Mouse (Mus musculus): ENCODE measurements around the gene Cald1. TPM values are rescaled to one million over a fixed set of nuclear protein-coding genes. Genes with fewer than 3 reads are reported as not detected.

Gene Cald1
- polyA plus RNA-seq, 1 experiment from 2014 or later: 122 TPM

DNA sequence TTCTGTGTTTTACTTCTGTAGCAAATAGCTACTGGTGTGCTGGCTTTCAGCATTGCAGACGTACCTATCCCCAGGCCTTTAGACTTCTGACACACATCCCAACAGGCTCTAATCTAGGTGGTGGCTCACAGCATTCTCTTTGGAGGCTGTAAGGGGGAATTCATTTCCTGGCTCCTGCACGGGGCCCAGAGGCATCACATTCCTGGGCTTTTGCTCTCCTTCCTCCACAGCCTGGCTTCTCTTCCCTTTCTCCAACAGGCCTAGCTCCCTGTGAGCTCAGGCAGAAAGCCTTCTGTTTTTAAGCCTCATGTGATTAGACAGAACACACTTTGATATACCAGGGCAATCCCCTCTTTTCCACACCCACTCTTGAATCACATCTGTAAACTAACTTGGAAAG, 109.2 kb downstream of the Cald1 start:
- Histone ChIP-seq H3K27me3 (ENCODE audit: control insufficient read depth, insufficient read depth, low read length) (no peaks in the 10 kb centered on the region), H3K36me3 (ENCODE audit: control insufficient read depth, insufficient read depth) (peaks cover 25% of the 10 kb centered on the region), H3K4me3 (ENCODE audit: low read length) (no peak overlapping the region), H3K4me2 (ENCODE audit: low read depth, low read length) (0 out of 2 replicates have a peak overlapping the region, but pooled peaks have one; percentile 5), H3K9me3 (replicated peaks; ENCODE audit: control insufficient read depth, low read length) (peaks cover 21% of the 10 kb centered on the region), H3K4me1 (ENCODE audit: control insufficient read depth, insufficient read depth, low read length) (peaks cover 54% of the 10 kb centered on the region), H3K27ac (ENCODE audit: low read length) (peak overlapping the region; percentile 92), H3K9ac (ENCODE audit: low read length) (peak overlapping the region; percentile 18; the same call in 1 of the 2 replicates)
- no peak; the same call in 1 of the 2 replicates for ATAC-seq (replicated peaks; ENCODE audit: extremely low read depth, insufficient read depth, low FRiP score)
- 24% methylated on average over 2 of the region's 2 CpGs for WGBS

DNA sequence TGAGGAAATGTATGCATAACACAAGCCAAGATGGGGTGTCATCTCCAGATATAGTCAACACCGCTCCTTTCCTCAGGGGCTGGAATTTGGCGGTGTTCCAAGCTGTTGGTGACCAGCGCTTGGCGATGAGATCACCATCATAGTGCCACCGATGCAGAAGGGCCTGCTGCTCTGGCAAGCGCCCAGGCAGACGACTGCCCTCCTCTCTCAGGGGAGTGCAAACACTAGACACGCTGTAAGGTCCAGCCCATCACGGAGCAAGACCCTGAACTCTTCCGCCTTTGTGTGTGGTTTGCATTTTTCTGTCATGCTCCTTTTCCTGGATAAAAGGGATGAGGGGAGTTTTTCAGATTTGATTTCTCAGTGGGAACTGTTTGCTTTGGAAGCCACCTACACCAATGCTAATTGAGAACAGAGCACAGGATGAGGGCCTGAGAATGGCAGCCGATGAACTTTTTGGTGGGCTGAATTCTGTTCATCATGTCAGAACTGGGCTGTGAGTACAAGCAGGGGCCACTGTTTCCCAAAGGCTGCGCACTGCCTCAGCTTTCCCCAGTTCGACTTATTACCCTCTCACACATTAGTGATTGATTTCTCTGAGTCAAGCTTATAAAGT, 110.5 kb downstream of the Cald1 start:
- H3K9ac ChIP-seq (ENCODE audit: low read length): peak overlapping the region; percentile 81
- H3K27ac ChIP-seq (ENCODE audit: low read length): peak overlapping the region; percentile 92

DNA sequence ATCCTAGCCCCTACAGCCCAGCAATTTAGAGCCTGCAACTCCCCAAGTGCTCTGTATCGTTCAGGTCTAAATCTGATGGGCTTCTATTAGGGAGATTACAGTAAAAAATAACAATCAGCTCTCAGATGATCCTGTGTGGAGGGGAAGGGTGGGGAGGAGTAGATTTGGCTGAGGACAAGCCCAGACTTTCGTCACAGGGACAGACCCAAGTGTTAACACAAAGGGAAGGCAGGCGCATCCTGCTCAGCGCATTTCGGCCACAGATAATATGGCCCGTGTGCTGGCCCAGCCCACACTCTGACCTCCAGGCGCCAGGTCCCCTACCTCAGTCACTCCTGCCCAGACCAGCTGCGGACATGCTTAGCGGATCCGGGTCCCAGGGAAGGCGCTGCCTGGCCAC, 111.0 kb downstream of the Cald1 start:
- peak overlapping the region; percentile 92 for H3K27ac ChIP-seq (ENCODE audit: low read length)
- H3K4me2 ChIP-seq (ENCODE audit: low read depth, low read length): peak overlapping the region; percentile 85
- H3K36me3 ChIP-seq (ENCODE audit: control insufficient read depth, insufficient read depth): peaks cover 11% of the 10 kb centered on the region
- peaks cover 65% of the 10 kb centered on the region for H3K4me1 ChIP-seq (ENCODE audit: control insufficient read depth, insufficient read depth, low read length)
- no peaks in the 10 kb centered on the region for H3K27me3 ChIP-seq (ENCODE audit: control insufficient read depth, insufficient read depth, low read length)
- ATAC-seq (replicated peaks; ENCODE audit: extremely low read depth, insufficient read depth, low FRiP score): peak; percentile 66
- WGBS: 4% methylated on average over 11 of the region's 11 CpGs
- H3K9me3 ChIP-seq (replicated peaks; ENCODE audit: control insufficient read depth, low read length): peaks cover 8% of the 10 kb centered on the region
- peak overlapping the region; percentile 66 for H3K4me3 ChIP-seq (ENCODE audit: low read length)
- H3K9ac ChIP-seq (ENCODE audit: low read length): peak overlapping the region; percentile 81

More for the DNA sequence above, 110.5 kb downstream of the Cald1 start:
- Histone ChIP-seq H3K36me3 (ENCODE audit: control insufficient read depth, insufficient read depth) (peaks cover 15% of the 10 kb centered on the region), H3K9me3 (replicated peaks; ENCODE audit: control insufficient read depth, low read length) (peaks cover 14% of the 10 kb centered on the region), H3K4me1 (ENCODE audit: control insufficient read depth, insufficient read depth, low read length) (peaks cover 64% of the 10 kb centered on the region), H3K27me3 (ENCODE audit: control insufficient read depth, insufficient read depth, low read length) (no peaks in the 10 kb centered on the region), H3K4me2 (ENCODE audit: low read depth, low read length) (peak overlapping the region; percentile 85), H3K4me3 (ENCODE audit: low read length) (peak overlapping the region; percentile 66)
- 7% methylated on average over 13 of the region's 13 CpGs for whole genome bisulfite sequencing
- peak; percentile 80 for ATAC-seq (replicated peaks; ENCODE audit: extremely low read depth, insufficient read depth, low FRiP score)

DNA sequence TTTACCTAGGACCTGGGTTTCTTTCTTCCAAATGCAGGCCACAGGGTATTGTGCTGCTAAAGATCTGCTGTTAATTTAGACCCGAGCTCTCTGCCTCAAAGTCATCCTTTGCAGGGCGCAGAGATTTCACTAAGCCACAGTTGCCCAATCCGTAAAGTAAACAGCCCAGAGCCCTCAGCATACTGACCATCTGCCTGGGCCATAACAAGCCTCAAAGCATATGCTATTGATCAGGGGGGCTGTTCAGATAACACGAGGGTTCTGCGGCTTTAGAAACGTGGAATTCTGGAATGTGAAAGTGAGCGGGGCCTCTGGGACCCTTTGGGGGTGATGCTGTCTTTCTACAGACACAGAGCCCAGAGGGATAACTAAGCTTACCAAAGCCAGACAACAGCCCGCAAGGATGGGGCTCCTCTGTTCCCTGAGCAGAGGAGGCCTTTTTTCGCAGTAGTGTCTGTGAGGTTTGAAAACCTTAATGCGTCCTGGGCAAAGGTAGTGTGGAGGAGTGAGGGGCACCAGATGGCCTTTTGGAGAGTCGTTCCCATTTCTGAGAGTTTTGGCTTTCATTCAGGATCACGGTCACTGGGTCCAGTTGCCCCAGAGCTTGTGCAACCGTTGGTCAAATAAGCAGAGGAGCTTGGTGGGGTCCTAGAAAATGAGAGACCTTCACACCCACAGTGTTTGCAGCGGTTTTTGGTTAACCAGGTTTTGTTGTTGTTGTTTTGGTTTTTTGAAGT, 111.8 kb downstream of the Cald1 start:
- Histone ChIP-seq H3K36me3 (ENCODE audit: control insufficient read depth, insufficient read depth) (peaks cover 3% of the 10 kb centered on the region), H3K4me2 (ENCODE audit: low read depth, low read length) (peak overlapping the region; percentile 85), H3K4me1 (ENCODE audit: control insufficient read depth, insufficient read depth, low read length) (peaks cover 65% of the 10 kb centered on the region), H3K27ac (ENCODE audit: low read length) (peak overlapping the region; percentile 92), H3K27me3 (ENCODE audit: control insufficient read depth, insufficient read depth, low read length) (no peaks in the 10 kb centered on the region), H3K9me3 (replicated peaks; ENCODE audit: control insufficient read depth, low read length) (peaks cover under 1% of the 10 kb centered on the region), H3K9ac (ENCODE audit: low read length) (peak overlapping the region; percentile 81), H3K4me3 (ENCODE audit: low read length) (peak overlapping the region; percentile 66)
- WGBS: 17% methylated on average over 14 of the region's 14 CpGs
- no peak for ATAC-seq (replicated peaks; ENCODE audit: extremely low read depth, insufficient read depth, low FRiP score)

DNA sequence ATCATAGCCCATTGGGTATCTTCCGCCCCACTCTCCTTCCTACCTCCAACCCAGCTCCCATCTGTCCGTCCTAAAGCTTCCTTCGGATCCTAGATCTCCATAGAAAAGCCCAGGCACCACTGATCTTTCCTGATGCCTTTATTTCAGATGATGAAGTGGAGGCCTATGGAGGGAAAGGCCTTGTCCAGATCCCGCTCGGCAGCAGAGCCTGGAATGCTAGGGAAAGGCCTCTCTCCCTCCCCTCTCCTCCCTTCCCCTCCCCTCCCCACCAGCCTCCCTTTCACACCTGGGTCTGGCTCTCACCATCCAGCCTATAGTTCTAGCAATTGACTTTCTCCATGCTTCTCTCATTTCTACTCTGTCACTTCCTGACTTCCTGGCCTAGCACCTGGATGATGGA, 112.5 kb downstream of the Cald1 start:
- H3K9ac ChIP-seq (ENCODE audit: low read length): peak overlapping the region; percentile 81
- H3K27me3 ChIP-seq (ENCODE audit: control insufficient read depth, insufficient read depth, low read length): no peaks in the 10 kb centered on the region
- no peak for ATAC-seq (replicated peaks; ENCODE audit: extremely low read depth, insufficient read depth, low FRiP score)
- peak overlapping the region; percentile 85 for H3K4me2 ChIP-seq (ENCODE audit: low read depth, low read length)
- peak overlapping the region; percentile 49; the same call in 1 of the 2 replicates for H3K27ac ChIP-seq (ENCODE audit: low read length)
- H3K4me1 ChIP-seq (ENCODE audit: control insufficient read depth, insufficient read depth, low read length): peaks cover 68% of the 10 kb centered on the region
- 51% methylated on average over 5 of the region's 5 CpGs for WGBS
- H3K36me3 ChIP-seq (ENCODE audit: control insufficient read depth, insufficient read depth): no peaks in the 10 kb centered on the region; the same call in 1 of the 2 replicates
- H3K4me3 ChIP-seq (ENCODE audit: low read length): peak overlapping the region; percentile 66
- H3K9me3 ChIP-seq (replicated peaks; ENCODE audit: control insufficient read depth, low read length): no peaks in the 10 kb centered on the region

DNA sequence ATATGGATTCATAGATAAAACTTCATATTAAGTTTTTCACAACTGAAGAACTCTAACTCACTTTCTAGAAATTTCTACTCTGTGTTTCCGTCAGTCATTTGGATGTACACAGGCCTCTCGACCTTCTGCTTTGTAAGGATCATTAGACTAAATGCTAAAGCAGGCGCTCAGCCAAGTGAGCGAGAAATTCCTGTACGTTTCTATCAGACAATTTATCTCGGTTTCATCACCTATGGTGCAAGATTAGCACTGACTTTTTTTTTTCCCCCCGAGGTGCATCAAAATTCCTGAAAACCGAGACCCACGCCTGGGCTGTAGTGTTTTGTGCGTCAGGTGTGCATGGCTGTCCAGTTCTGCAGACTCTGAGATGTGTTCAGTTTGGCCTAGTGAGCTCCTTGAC, 113.3 kb downstream of the Cald1 start:
- no peak for ATAC-seq (replicated peaks; ENCODE audit: extremely low read depth, insufficient read depth, low FRiP score)
- no peak overlapping the region for H3K9ac ChIP-seq (ENCODE audit: low read length)
- WGBS: 52% methylated on average over 10 of the region's 10 CpGs
- no peaks in the 10 kb centered on the region for H3K27me3 ChIP-seq (ENCODE audit: control insufficient read depth, insufficient read depth, low read length)
- H3K4me1 ChIP-seq (ENCODE audit: control insufficient read depth, insufficient read depth, low read length): peaks cover 74% of the 10 kb centered on the region
- H3K36me3 ChIP-seq (ENCODE audit: control insufficient read depth, insufficient read depth): no peaks in the 10 kb centered on the region
- no peaks in the 10 kb centered on the region for H3K9me3 ChIP-seq (replicated peaks; ENCODE audit: control insufficient read depth, low read length)
- H3K27ac ChIP-seq (ENCODE audit: low read length): no peak overlapping the region
- H3K4me2 ChIP-seq (ENCODE audit: low read depth, low read length): 0 out of 2 replicates have a peak overlapping the region, but pooled peaks have one; percentile 5
- H3K4me3 ChIP-seq (ENCODE audit: low read length): no peak overlapping the region

DNA sequence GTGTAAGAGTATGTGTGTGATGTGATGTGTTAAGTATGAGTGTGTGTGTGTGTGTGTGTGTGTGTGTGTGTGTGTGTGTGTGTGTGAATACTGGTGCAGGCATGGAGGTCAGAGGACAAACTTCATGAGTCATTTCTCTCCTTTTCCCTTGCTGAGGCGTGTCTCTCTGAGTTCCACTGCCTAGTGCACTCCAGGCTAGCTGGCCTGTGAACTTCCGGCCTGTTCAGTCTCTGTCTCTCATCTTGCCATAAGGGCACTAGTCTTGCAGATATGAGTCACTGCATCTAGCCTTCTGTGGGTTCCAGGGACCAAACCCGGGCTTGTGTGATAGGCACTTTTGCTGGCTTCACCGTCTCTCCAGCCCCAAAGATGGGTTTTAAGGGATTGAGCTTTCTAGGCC, 114.9 kb downstream of the Cald1 start:
- H3K27ac ChIP-seq (ENCODE audit: low read length): no peak overlapping the region
- H3K4me1 ChIP-seq (ENCODE audit: control insufficient read depth, insufficient read depth, low read length): peaks cover 73% of the 10 kb centered on the region

DNA sequence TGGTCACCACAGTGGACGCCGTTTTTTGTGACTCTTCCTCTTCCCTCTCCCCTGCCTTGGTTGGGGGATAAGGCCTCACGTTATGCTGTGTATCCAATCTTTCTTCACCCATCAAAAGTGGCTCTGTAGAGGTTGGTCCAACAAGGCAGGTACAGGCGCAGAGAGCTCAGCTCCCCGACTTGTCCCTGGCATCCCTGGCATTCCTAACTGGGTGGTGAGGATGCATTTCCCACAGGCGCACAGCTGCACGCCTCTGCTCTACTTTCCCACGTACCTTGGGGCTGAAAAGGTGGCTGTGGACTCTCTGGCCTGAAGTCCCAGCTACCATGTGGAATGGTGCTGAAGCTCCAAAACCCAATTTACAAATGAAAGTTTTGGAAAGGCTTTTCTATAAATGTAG, 115.5 kb downstream of the Cald1 start:
- 80% methylated on average over 8 of the region's 8 CpGs for WGBS
- peaks cover 73% of the 10 kb centered on the region for H3K4me1 ChIP-seq (ENCODE audit: control insufficient read depth, insufficient read depth, low read length)
- no peaks in the 10 kb centered on the region for H3K9me3 ChIP-seq (replicated peaks; ENCODE audit: control insufficient read depth, low read length)
- H3K4me2 ChIP-seq (ENCODE audit: low read depth, low read length): no peak overlapping the region
- no peaks in the 10 kb centered on the region for H3K36me3 ChIP-seq (ENCODE audit: control insufficient read depth, insufficient read depth)
- no peak overlapping the region for H3K27ac ChIP-seq (ENCODE audit: low read length)
- ATAC-seq (replicated peaks; ENCODE audit: extremely low read depth, insufficient read depth, low FRiP score): no peak
- H3K27me3 ChIP-seq (ENCODE audit: control insufficient read depth, insufficient read depth, low read length): no peaks in the 10 kb centered on the region
- no peak overlapping the region for H3K4me3 ChIP-seq (ENCODE audit: low read length)
- no peak overlapping the region for H3K9ac ChIP-seq (ENCODE audit: low read length)

More for the DNA sequence above, 114.9 kb downstream of the Cald1 start:
- H3K9me3 ChIP-seq (replicated peaks; ENCODE audit: control insufficient read depth, low read length): no peaks in the 10 kb centered on the region
- ATAC-seq (replicated peaks; ENCODE audit: extremely low read depth, insufficient read depth, low FRiP score): no peak
- H3K4me2 ChIP-seq (ENCODE audit: low read depth, low read length): no peak overlapping the region
- 51% methylated on average over 4 of the region's 4 CpGs for WGBS
- no peak overlapping the region for H3K9ac ChIP-seq (ENCODE audit: low read length)
- H3K36me3 ChIP-seq (ENCODE audit: control insufficient read depth, insufficient read depth): no peaks in the 10 kb centered on the region
- H3K4me3 ChIP-seq (ENCODE audit: low read length): no peak overlapping the region
- H3K27me3 ChIP-seq (ENCODE audit: control insufficient read depth, insufficient read depth, low read length): no peaks in the 10 kb centered on the region

DNA sequence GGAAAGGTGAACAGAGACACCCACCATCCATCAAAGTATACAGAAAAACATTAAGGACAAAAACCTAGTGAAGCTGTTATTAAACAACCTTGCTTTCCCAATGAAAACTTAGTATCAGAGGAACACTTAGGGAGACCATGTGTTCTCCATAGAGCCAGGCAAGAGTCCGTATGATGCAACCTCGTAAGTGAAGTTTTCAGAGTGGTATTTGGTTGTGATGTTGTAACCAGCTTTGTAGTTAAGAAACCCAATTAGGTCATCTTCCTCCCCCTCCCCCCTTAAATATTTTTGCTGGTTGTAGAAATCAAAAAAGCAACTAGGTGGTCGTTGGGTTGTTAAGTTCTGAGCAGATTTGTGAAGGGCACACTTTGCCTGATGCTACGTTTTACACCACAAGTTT, 116.3 kb downstream of the Cald1 start:
- Histone ChIP-seq H3K4me2 (ENCODE audit: low read depth, low read length) (no peak overlapping the region), H3K27ac (ENCODE audit: low read length) (no peak overlapping the region), H3K4me1 (ENCODE audit: control insufficient read depth, insufficient read depth, low read length) (peaks cover 77% of the 10 kb centered on the region), H3K27me3 (ENCODE audit: control insufficient read depth, insufficient read depth, low read length) (no peaks in the 10 kb centered on the region), H3K36me3 (ENCODE audit: control insufficient read depth, insufficient read depth) (no peaks in the 10 kb centered on the region), H3K9me3 (replicated peaks; ENCODE audit: control insufficient read depth, low read length) (no peaks in the 10 kb centered on the region), H3K9ac (ENCODE audit: low read length) (no peak overlapping the region), H3K4me3 (ENCODE audit: low read length) (no peak overlapping the region)
- WGBS: 79% methylated on average over 4 of the region's 4 CpGs
- ATAC-seq (replicated peaks; ENCODE audit: extremely low read depth, insufficient read depth, low FRiP score): no peak
